In the genomic region with DNA sequence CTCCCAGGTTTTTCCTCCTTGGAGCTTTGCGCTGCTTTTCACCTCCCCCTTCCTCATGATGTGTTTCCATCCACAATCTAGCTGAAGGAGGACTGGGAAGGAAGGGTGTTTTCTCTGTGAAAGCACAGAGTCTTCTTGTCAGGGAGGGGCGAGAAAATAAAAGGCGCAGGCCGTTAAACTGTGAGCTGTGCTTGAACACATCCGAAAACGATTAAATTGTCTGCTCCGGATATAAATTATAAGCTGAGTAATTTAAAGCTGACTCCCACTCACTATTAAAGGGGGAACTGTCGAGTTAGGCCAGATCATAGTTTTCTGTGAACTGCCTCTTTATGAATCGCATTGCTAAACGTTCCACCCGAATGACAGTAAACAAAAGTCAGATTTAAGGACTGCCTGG, we compare ENCODE assay signal across 16 mouse cellular contexts.
DNase-seq lines count a peak whose midpoint lies in the region; ATAC-seq lines count a peak whose summit lies in the region.
"Had no signal": no experiment of that assay in that cellular context is flagged by ENCODE, and none has a peak within 500 bp of the region (broad histone marks: within the 10 kb centered on the region; RNA-seq: fewer than 3 reads in every experiment).

No protein-coding gene starts in this region.

- H3K4me3 ChIP-seq in forebrain, embryonic 13.5 days, result no peak overlapping the region
- H3K4me3 ChIP-seq in forebrain, embryonic 10.5 days, result no peak overlapping the region
- H3K4me3 ChIP-seq in lung, embryonic 16.5 days (ENCODE audit: low read length), result no peak overlapping the region
- H3K4me3 ChIP-seq in forebrain, embryonic 16.5 days (replicated peaks; ENCODE audit: low read length), result no peak overlapping the region
- no peak overlapping the region for H3K4me3 ChIP-seq in neural tube, embryonic 12.5 days

- H3K27ac ChIP-seq in forebrain, embryonic 13.5 days, result no peak overlapping the region
- no peak overlapping the region for H3K27ac ChIP-seq in forebrain, embryonic 10.5 days
- no peak overlapping the region for H3K27ac ChIP-seq in lung, embryonic 16.5 days (ENCODE audit: low read length)
- H3K27ac ChIP-seq in forebrain, embryonic 16.5 days (ENCODE audit: low read length), result no peak overlapping the region
- no peak overlapping the region for H3K27ac ChIP-seq in neural tube, embryonic 12.5 days

- no peaks in the 10 kb centered on the region for H3K9me3 ChIP-seq in forebrain, embryonic 13.5 days (replicated peaks)
- H3K9me3 ChIP-seq in forebrain, embryonic 10.5 days, result no peaks in the 10 kb centered on the region
- no peaks in the 10 kb centered on the region for H3K9me3 ChIP-seq in lung, embryonic 16.5 days (ENCODE audit: control insufficient read depth, low read length)
- no peaks in the 10 kb centered on the region for H3K9me3 ChIP-seq in forebrain, embryonic 16.5 days (ENCODE audit: control insufficient read depth, low read length)
- no peaks in the 10 kb centered on the region for H3K9me3 ChIP-seq in neural tube, embryonic 12.5 days

- H3K27me3 ChIP-seq in forebrain, embryonic 13.5 days, result no peaks in the 10 kb centered on the region
- no peaks in the 10 kb centered on the region for H3K27me3 ChIP-seq in forebrain, embryonic 10.5 days (ENCODE audit: poor library complexity, severe bottlenecking)
- H3K27me3 ChIP-seq in lung, embryonic 16.5 days (ENCODE audit: control insufficient read depth, insufficient read depth, low read depth, low read length), result no peaks in the 10 kb centered on the region
- no peaks in the 10 kb centered on the region for H3K27me3 ChIP-seq in forebrain, embryonic 16.5 days (replicated peaks; ENCODE audit: control insufficient read depth, insufficient read depth, low read length)
- H3K27me3 ChIP-seq in neural tube, embryonic 12.5 days (replicated peaks), result no peaks in the 10 kb centered on the region

- no peaks in the 10 kb centered on the region for H3K36me3 ChIP-seq in forebrain, embryonic 13.5 days (ENCODE audit: poor library complexity, severe bottlenecking)
- H3K36me3 ChIP-seq in forebrain, embryonic 10.5 days (replicated peaks), result no peaks in the 10 kb centered on the region
- no peaks in the 10 kb centered on the region for H3K36me3 ChIP-seq in lung, embryonic 16.5 days (ENCODE audit: control insufficient read depth, insufficient read depth, low read length)
- no peaks in the 10 kb centered on the region for H3K36me3 ChIP-seq in forebrain, embryonic 16.5 days (ENCODE audit: control insufficient read depth, insufficient read depth)
- no peaks in the 10 kb centered on the region for H3K36me3 ChIP-seq in neural tube, embryonic 12.5 days
- H3K36me3 ChIP-seq: G1E had no signal

- H3K9ac ChIP-seq in forebrain, embryonic 13.5 days, result no peak overlapping the region
- no peak overlapping the region for H3K9ac ChIP-seq in lung, embryonic 16.5 days (ENCODE audit: low read length)
- 0 out of 2 replicates have a peak overlapping the region, but pooled peaks have one; percentile 9 for H3K9ac ChIP-seq in forebrain, embryonic 16.5 days (replicated peaks; ENCODE audit: low read depth, low read length)
- H3K9ac ChIP-seq in neural tube, embryonic 12.5 days, result no peak overlapping the region

- H3K4me1 ChIP-seq in forebrain, embryonic 13.5 days, result peaks cover 9% of the 10 kb centered on the region
- peaks cover 23% of the 10 kb centered on the region for H3K4me1 ChIP-seq in forebrain, embryonic 10.5 days
- H3K4me1 ChIP-seq in lung, embryonic 16.5 days (replicated peaks; ENCODE audit: control insufficient read depth, insufficient read depth, low read length), result 0 out of 2 replicates have a peak, but pooled peaks cover 5% of the 10 kb centered on the region
- peaks cover 5% of the 10 kb centered on the region for H3K4me1 ChIP-seq in forebrain, embryonic 16.5 days (replicated peaks; ENCODE audit: control insufficient read depth, insufficient read depth, low read length)
- peaks cover 10% of the 10 kb centered on the region for H3K4me1 ChIP-seq in neural tube, embryonic 12.5 days

- no peak for DNase-seq in forebrain, embryonic 10.5 days (ENCODE audit: extremely low spot score, low spot score)
- DNase-seq in lung, postnatal 25 days (ENCODE audit: low spot score), result no peak
- no peak for DNase-seq in left cerebral cortex, adult 9 months (ENCODE audit: low spot score in 2 of 2)
- DNase-seq: B cell, adult 2 months; gastrocnemius, postnatal 10 days; layer of hippocampus, adult 9-11 months; lung, postnatal 4 days; right cerebral cortex, postnatal 14 days; thymus, postnatal 25 days had no signal

- peak; percentile 45; the same call in 1 of the 2 replicates for ATAC-seq in forebrain, embryonic 13.5 days
- no peak for ATAC-seq in lung, embryonic 16.5 days (ENCODE audit: low read depth)
- ATAC-seq in forebrain, embryonic 16.5 days, result peak; percentile 52
- ATAC-seq in neural tube, embryonic 12.5 days (ENCODE audit: low FRiP score, low read depth), result peak; percentile 52
- ATAC-seq in megakaryocyte, adult 5-6 weeks (ENCODE audit: poor library complexity, severe bottlenecking), result no peak

- 22% methylated on average over 11 of the region's 11 CpGs for WGBS in forebrain, embryonic 13.5 days
- 60% methylated on average over 11 of the region's 11 CpGs for WGBS in forebrain, embryonic 10.5 days
- WGBS in lung, embryonic 16.5 days, result 36% methylated on average over 11 of the region's 11 CpGs
- 14% methylated on average over 11 of the region's 11 CpGs for WGBS in forebrain, embryonic 16.5 days
- 27% methylated on average over 11 of the region's 11 CpGs for WGBS in neural tube, embryonic 12.5 days

- 0 out of 2 replicates have a peak overlapping the region, but pooled peaks have one; percentile 5 for H3K4me2 ChIP-seq in forebrain, embryonic 13.5 days
- H3K4me2 ChIP-seq in lung, embryonic 16.5 days (ENCODE audit: low read depth, low read length), result 0 out of 2 replicates have a peak overlapping the region, but pooled peaks have one; percentile 8
- H3K4me2 ChIP-seq in forebrain, embryonic 16.5 days (ENCODE audit: low read length), result peak overlapping the region; percentile 13
- 0 out of 2 replicates have a peak overlapping the region, but pooled peaks have one; percentile 14 for H3K4me2 ChIP-seq in neural tube, embryonic 12.5 days (replicated peaks)
- H3K4me2 ChIP-seq: heart, embryonic 11.5 days had no signal

Comparison
In these comparisons a context has a peak if more than half of its experiments do, and no peak if none do; other contexts are left out.
1. ATAC-seq: peak in forebrain, embryonic 13.5 days (single experiment), forebrain, embryonic 16.5 days (single experiment) and neural tube, embryonic 12.5 days (single experiment); none in lung, embryonic 16.5 days (single experiment) and megakaryocyte, adult 5-6 weeks (single experiment).
2. Peak in every context shown above with its lines, with median percentiles within 50 percentile points of each other: H3K4me2 ChIP-seq.